Mouse (Mus musculus) liver, embryonic 14.5 days (tissue): ENCODE results near the gene Gm3625.

Source experiments
- CTCF ChIP-seq: IDR thresholded peaks from 2 replicates; pipeline ENCODE4 v1.5.1; 2016; ENCODE audit warnings: antibody characterized with exemption, low read depth, control low read depth
- EP300 ChIP-seq: IDR thresholded peaks from 2 replicates; pipeline ENCODE4 v1.6.1; 2016; ENCODE audit warnings: antibody characterized with exemption, low read depth

DNA sequence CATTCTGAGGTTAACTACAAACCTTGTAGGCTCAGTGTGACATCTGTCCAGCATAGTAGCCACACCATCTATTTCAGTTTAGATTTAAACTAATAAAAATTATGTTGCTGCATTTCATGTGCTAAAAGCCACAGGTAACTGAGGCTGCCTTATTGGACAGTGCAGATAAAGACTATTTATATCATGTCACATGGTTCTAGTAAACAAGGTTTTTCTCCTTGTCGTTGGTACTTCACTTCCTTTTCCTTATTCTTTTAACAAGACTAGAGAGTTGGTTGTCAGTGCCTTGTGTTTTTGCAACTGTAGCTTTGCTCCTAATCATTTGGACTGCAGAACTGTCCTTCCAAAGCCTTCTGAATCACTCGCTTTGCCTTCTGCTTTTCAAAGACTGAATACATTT, 22.0 kb upstream of the Gm3625 start:
- TF ChIP-seq CTCF (no peak), EP300 (no peak)
